Mouse (Mus musculus): ENCODE results near the gene Mecom.

The Mecom gene

DNA sequence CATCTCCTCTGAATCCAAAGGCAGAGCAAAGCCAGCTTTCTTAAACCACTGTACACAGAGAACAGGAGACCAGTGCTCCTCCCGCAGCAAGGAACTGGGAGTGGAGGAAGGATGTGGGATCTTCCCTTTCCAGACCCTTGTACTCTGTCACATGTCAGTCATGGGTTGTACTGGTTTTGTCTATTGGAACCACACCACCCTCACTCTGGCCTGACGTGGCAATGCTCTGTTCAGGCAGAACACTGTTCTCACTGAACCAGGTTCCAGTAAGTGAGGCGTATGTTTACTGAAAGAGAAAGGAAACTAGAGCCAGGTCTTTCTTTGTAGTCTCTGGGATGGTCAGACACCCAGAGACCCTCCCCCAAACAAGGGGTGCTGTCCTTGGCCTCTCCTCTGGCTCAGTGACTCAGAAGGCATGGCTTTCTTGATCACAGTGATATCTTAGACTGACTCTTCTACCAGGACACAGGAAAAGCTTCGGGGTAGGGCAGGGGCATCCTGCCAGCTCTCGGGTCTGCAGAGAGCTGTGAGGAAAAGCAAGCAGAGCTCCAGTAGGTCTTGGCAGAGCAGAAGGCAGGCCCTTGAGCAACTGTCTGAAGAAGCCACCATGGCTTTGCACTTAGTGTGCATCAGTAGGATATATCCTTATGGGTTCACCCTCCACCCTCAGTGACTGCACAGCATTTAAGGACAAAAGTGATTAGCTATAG lies 386.7 kb downstream of the Mecom start:
- no peak for DNase-seq (ENCODE audit: extremely low read depth, low read depth, low spot score)

DNA sequence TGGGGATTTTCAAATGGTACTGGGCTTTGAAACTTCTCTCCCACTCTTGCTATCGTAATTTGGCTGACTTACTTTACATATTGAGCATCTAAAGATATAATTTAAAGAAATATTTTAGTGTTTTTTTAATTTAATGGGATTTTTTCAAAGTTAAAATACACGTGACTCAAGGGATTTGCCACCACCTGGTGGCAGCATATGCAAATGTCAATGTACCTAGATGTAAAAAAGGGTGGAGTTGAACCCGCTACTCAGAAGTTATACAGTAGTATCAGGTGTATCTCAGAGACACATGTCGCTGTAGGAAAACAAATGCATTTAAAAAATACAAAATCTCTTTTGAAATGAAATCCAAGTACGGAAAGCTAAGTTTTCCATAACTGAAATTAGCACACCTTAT lies 387.5 kb downstream of the Mecom start:
- DNase-seq (ENCODE audit: extremely low read depth, low read depth, low spot score): no peak

GRCm38 (mm10) chr3:30157128-30157670 lies 390.6 kb downstream of the Mecom start:
- no peak for DNase-seq (ENCODE audit: extremely low read depth, low read depth, low spot score)

- no peak for DNase-seq (ENCODE audit: extremely low read depth, low read depth, low spot score)
Measured at GRCm38 (mm10) chr3:30154390-30154789, 393.4 kb downstream of the Mecom start.

DNA sequence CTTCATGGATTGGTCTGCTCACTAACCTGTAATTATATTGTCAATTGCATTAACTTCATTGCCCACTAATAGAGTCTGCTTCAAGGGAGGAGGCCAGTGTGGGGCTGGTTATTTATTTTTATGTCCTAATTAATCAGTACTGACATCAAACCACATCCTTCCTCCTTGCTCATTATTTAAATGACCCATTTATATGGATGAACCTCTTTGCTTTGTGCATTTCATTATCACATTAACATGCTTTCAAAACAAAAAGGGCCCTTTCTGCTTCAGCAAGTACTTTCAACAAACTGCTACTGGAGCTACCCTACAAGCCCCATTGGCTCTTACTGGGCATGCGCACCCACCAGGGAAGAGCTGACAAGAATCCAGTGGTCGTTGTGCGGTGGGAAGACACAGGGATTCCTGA lies 393.9 kb downstream of the Mecom start:
- no peak for DNase-seq (ENCODE audit: extremely low read depth, low read depth, low spot score)

- DNase-seq (ENCODE audit: extremely low read depth, low read depth, low spot score): no peak
Measured at GRCm38 (mm10) chr3:30150071-30150470, 397.7 kb downstream of the Mecom start.

GRCm38 (mm10) chr3:30148378-30149079 lies 399.3 kb downstream of the Mecom start:
- no peak for DNase-seq (ENCODE audit: extremely low read depth, low read depth, low spot score)

- DNase-seq (ENCODE audit: extremely low read depth, low read depth, low spot score): no peak
Measured at GRCm38 (mm10) chr3:30145051-30145450, 402.8 kb downstream of the Mecom start.

- no peak for DNase-seq (ENCODE audit: extremely low read depth, low read depth, low spot score)
Measured at GRCm38 (mm10) chr3:30143961-30144411, 403.8 kb downstream of the Mecom start.

- no peak for DNase-seq (ENCODE audit: extremely low read depth, low read depth, low spot score)
Measured at GRCm38 (mm10) chr3:30143440-30143839, 404.4 kb downstream of the Mecom start.

- no peak for DNase-seq (ENCODE audit: extremely low read depth, low read depth, low spot score)
Measured at GRCm38 (mm10) chr3:30140349-30140748, 407.5 kb downstream of the Mecom start.

DNA sequence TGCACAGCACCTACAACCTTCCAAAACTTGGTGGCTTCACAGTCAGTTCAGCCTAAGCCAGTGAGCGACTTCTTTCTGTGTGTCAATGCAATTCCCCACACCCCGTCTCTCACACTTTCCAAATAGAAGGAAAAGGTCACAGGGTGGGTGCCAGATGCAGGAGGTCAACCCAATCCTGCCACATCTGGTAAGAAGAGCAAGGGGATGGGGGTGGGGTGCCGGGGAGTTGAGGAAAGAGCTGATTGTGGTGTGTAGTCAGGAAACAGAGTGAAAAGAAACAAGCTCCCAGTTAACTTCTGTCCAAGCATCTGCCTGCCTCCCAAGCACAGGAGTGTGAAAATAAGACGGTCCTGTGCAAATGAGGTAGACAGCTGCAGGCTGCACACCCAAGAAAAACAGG lies 408.1 kb downstream of the Mecom start:
- no peak for DNase-seq (ENCODE audit: extremely low read depth, low read depth, low spot score)

- no peak for DNase-seq (ENCODE audit: extremely low read depth, low read depth, low spot score)
Measured at GRCm38 (mm10) chr3:30138588-30138987, 409.2 kb downstream of the Mecom start.

DNA sequence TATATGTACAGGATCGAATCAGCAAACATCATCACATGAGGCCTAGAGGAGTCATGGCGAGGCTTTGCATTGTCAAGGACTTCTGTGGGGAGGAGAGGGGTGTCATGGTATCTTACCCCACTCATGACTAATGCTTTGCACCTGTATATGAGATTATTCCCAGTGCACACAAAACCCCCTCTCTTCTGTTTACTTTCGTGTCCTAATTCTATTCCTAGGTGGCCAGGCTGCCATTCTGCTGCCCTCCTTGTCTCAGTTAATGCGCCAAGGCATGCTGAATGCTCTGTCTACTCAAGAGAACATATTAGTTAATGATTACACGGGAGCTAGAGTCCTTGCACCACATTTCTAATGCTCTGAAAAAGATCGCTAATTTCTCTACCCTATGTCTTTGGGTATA lies 412.0 kb downstream of the Mecom start:
- DNase-seq (ENCODE audit: extremely low read depth, low read depth, low spot score): no peak

DNA sequence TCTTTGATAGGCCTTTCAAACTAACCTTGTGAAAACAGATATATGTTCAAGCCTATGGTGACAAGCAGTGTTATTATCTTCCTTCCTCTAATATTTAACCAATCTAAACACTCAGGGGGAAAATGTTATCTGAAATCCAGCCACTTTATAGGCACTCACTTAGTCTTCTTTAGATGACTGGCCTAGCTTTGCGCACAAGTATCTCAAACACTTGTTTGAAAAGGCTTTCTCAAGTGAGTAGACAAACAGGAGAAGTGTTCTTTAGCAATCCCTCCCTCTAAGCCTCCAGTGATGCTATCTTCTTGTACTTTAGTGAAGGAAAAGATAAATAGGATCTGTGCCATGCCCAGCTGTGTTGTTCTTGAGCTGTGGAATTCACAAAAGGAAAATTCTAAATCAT lies 412.7 kb downstream of the Mecom start:
- peak; percentile 5 for DNase-seq (ENCODE audit: extremely low read depth, low read depth, low spot score)

DNA sequence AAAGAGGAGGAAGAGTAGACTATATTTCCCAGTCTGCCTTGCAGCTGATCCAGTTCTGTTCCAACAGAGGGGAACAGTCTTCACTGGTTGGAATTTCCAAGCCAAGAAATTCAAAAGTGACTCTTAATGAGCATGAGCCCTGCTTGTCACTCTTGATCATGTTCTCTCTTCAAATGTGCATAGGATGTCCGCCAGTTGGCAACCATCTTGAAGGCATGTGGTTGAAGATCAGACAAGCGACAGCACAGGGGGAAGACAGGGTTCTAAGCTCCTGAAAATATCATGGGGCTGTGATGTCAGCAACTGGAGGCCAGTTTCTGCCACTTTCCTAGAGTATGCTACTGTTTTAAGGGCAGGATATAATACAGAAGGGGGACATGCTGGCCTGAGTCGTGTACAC lies 414.8 kb downstream of the Mecom start:
- DNase-seq (ENCODE audit: extremely low read depth, low read depth, low spot score): no peak

DNA sequence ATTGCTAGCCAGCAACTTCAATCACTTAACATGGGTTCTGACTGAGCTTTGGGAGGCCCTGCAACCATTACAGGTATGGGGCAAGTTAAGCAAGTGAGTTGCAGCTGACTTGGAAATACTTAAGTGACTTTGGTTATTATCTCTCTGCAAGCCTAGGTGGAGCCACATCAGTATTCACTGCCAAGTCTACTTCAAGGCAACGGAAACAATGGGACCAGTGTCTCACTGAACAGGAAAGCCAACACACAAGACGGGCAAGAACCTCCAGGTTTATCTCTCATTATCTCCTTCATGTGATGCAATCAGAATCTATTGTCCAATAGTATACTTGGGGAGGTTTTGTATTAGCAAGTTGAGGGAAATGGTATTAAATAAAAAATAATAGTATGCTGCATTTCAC lies 415.4 kb downstream of the Mecom start:
- DNase-seq (ENCODE audit: extremely low read depth, low read depth, low spot score): peak; percentile 39

DNA sequence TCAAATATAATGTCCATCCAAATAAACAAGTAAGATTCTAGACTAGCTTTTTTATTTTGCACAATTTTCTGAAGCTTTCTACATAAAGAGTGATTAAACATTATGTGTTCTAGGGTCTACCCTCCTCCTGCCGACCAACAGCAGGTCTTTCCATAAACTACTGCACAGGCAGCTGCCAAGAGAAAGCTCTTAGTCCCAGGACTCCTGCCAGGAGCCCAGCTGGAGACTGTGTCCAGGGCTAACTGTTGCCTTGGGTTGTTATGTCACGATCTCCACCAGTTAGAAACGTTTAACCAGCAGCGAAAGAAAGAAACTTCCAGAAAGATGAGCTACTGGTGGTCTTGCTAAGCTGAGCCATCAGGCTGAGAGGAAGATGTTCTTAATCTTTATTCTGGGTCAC lies 417.3 kb downstream of the Mecom start:
- DNase-seq (ENCODE audit: extremely low read depth, low read depth, low spot score): no peak

- DNase-seq (ENCODE audit: extremely low read depth, low read depth, low spot score): no peak
Measured at GRCm38 (mm10) chr3:30122618-30123017, 425.2 kb downstream of the Mecom start.

- no peak for DNase-seq (ENCODE audit: extremely low read depth, low read depth, low spot score)
Measured at GRCm38 (mm10) chr3:30120790-30121512, 426.9 kb downstream of the Mecom start.

GRCm38 (mm10) chr3:30118594-30119297 lies 429.1 kb downstream of the Mecom start:
- no peak for DNase-seq (ENCODE audit: extremely low read depth, low read depth, low spot score)
